Mouse (Mus musculus) thymus, adult 18-20 months (tissue): ENCODE data around the gene Nr6a1.

Experiments used
- DNase-seq, 2 experiments: peaks; one replicate each; pipeline ENCODE4 v3.0.0; 2022; ENCODE audit warnings: mixed read lengths in 2 of 2

Gene Nr6a1

DNA sequence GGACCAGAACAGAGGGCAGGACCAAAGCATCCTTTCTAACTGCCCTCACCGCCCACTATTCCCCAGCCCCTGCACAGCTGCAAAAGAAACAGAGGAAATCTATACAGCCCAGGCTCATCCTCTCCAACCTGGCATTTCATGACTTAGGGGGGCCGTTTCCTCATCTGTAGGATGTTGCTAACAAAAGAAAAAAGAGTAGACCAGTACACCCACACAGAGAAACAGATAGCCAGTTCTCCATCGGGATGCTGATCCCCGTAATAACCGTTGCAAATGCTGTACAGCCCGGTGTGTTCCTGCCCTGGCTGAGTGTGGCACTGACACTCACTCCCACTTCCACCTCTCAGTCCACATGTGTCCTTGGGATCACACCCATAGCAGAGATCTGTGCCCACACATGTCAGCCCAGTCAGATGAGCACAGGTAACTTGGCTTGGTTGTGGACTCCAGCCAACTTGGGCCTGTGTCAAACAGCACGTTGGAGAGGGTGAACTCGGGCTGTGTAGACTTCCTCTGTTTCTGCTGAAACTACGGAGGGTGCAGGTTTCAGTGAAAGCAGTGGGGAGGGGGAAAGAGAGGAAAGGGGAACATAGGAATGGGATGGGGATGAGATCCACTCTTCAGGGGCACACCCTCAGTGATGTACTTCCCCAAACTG is 9.4 kb upstream of the Nr6a1 start:
- DNase-seq: no peak

GRCm38 (mm10) chr2:38934936-38935335 is 7.4 kb upstream of the Nr6a1 start:
- no peak for DNase-seq

DNA sequence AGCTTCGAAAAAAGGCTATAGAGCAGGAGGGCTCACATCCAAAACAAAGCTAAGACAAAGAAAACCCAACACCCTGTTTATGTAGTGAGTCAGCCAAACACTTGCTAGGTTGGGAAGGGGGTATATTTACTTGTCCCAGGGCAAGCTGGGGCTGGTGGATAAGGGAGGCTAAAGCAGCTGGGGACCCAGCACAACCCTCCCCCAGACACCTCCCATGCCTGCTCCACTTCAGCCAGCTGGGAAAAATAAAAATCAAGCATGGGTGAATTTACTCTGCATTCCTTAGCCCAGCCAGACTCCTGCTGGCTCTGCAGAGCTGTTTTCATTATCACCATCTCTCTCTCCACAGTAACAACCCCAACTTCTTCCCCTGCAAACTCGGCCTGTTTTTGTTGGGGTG is 6.4 kb upstream of the Nr6a1 start:
- no peak for DNase-seq

DNA sequence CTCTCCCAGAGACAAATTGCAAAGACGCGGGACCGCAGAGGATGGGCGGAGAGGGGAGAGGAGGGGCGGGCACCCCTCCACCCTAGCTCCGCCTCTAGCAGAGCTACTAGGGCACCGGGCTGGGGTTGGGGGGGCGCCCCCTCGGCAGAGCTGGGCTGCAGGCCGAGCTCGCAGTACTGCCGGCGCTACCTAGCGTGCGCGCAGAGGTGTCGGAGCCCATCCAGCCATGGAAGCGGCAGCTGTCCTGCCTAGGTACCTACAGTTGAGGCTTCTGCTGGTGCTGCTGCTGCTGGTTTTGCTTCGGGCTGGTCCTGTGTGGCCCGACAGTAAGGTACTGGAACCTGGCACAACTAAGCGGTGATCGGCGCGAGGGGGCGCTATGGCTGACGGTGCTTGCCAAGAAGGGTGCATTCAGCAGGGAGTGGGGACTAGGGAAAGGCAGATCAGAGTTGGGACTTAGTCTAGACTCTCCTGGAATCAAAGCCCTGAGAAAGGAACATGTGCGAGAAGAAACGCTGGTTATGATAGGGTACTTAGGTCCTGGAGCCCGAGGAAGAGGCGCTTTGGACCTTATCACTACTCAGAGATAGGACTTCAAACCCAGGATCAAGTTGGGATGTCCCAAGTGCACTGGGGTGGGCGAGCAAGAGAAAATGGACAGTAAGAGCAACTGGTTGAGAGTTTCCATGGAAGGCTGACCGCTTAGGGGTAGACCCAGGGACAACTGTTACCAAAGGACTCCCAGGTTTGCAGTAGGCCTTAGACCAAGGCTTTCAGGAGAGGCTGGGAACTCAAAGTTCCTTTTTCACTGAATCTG is 4.6 kb upstream of the Nr6a1 start, which contains the start of gene Olfml2a:
Olfml2a (plus strand) TSS at position 128 of the 817 bp plus-strand sequence.
- peak; percentile 55 to 66 for DNase-seq

GRCm38 (mm10) chr2:38930269-38930668 is 2.8 kb upstream of the Nr6a1 start:
- DNase-seq: no peak

- DNase-seq: peak; percentile 85 to 91
Observed at GRCm38 (mm10) chr2:38926145-38926891, 1.2 kb downstream of the Nr6a1 start.

- peak; percentile 26 to 30 for DNase-seq
Observed at GRCm38 (mm10) chr2:38925171-38926080, 2.1 kb downstream of the Nr6a1 start.

DNA sequence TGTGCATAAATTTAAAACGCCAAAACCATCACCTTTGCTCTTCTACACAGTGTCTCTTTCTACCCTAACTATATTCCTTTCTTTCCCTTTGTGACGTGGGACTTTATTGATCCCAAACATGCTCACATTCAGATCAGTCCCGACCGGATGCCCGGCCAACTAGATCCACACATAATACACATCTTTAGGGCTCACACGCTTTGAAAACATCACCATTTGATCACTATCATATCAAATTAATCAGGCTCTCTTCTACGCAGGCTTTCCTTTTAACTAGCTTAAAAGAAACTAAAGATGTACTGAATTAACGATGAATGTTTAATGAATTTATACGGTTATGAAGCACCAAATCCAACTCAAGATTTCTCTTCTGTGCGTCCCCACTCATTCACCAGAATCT is 2.9 kb downstream of the Nr6a1 start:
- no peak for DNase-seq

- DNase-seq: no peak
Observed at GRCm38 (mm10) chr2:38923911-38924310, 3.6 kb downstream of the Nr6a1 start.

GRCm38 (mm10) chr2:38923471-38923870 is 4.0 kb downstream of the Nr6a1 start:
- DNase-seq: no peak

DNA sequence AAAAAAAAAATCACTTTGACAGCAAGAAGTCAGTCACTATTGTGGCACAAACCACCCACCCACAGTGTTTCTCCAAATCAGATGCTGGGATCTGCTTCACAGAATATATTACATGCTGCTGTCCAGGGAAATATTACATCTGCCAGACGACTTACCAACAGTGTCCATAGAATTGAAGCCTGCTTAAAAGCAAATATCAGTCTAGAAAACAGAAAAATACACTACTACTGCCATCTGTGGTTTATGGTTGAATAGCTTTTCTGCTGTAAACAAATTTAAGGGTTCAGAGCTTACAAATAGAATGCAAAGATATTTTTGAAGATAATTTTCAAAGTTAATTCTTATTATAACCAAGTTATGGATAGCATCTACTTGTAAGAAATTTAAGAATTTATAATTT is 6.1 kb downstream of the Nr6a1 start:
- no peak for DNase-seq

DNA sequence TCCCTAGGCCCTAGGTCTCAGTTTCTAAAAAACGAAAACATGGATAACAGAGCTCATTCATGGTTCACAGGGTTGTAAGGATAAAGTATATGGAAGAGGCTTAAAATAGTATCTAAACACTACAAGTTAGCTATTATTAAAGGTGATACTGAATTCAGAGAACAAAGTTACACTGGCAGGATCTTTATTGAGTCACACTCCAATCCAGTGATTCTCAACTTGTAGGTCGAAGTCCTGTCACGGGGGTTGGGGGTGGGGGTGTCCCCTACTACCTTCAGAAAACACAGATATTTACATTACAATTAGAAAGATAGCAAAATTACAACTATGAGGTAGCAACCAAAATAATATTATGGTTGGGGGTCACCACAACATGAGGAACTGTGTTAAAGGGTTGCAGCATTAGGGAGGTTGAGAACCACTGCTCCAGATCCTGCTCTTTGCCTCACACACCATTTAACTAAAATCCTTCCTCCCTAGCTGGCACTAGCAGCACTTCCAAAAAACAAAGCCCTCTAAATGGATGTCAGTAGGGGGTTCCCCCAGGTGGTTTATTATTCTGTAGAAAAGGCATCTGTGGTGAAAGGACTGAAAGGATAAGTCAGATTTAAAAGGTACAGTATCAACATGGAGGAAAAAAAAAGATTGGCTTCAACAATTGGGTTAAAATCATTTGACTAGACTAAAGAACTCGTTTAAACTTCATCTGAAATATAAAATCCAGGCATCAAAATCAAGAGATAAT is 10.4 kb downstream of the Nr6a1 start:
- no peak for DNase-seq

GRCm38 (mm10) chr2:38914965-38915364 is 12.5 kb downstream of the Nr6a1 start:
- no peak for DNase-seq

GRCm38 (mm10) chr2:38914517-38914916 is 13.0 kb downstream of the Nr6a1 start:
- no peak for DNase-seq

DNA sequence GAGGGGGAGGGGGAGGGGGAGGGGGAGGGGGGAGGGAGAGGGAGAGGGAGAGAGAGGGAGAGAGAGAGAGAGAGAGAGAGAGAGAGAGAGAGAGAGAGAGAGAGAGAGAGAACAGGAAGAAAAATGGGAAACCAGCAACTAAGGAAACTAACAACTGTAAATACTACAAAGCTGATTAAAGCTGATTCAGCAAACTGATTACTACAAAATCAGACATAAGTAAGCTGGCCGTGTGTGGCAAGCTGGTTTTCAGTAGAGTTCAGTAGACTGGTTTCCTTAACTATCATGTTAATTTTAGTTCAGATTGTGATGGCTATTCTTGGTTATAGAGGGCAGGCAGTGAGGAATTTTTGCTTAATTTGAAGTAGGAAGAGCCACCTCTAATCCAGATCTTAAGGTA is 18.9 kb downstream of the Nr6a1 start:
- DNase-seq: no peak

DNA sequence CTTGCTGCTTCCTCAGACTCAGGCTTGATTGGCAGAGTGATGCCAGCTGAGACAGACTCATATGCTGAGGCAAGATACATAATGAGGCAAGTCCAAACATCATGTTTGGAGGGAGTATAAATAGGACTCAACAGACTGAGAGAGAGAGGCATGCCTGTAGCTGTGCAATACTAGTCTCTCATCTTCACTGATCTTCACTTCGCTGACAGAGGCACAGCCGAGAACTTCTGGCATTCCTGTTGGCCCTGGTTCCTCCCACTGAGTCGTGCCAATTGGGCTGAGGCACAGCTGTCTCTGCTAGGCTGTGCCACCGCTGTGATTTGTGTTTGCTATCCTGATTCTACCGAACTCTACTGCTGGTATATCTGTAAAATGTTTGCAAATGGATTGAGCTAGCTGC is 21.4 kb downstream of the Nr6a1 start:
- no peak for DNase-seq

- DNase-seq: no peak
Observed at GRCm38 (mm10) chr2:38904290-38904689, 23.2 kb downstream of the Nr6a1 start.

DNA sequence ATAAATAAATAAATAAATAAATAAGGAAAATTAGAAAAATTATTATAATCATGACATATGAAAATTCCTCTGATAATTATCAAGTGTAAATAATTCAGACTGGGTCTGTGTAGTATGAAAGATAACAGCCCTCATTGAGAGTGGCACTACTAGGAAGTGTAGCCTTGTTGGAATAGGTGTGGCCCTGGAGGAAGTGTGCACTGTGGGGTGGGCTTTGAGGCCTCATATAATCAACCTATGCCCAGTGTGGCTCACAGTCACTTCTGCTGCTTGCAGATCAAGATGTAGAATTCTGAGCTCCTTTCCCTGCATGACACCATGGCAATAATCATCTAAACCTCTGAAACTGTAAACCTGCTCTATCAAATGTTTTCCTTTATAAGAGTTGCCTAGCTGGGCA is 24.6 kb downstream of the Nr6a1 start:
- no peak for DNase-seq

- no peak for DNase-seq
Observed at GRCm38 (mm10) chr2:38880907-38881672, 46.4 kb downstream of the Nr6a1 start.

- no peak for DNase-seq
Observed at GRCm38 (mm10) chr2:38874544-38875108, 52.9 kb downstream of the Nr6a1 start.

GRCm38 (mm10) chr2:38872730-38873129 is 54.8 kb downstream of the Nr6a1 start:
- no peak for DNase-seq
